Mouse (Mus musculus) liver, postnatal 0 days (tissue): ENCODE results near the gene Ak5.

Source experiments
- CTCF ChIP-seq: sonication (generic); IDR thresholded peaks from 2 replicates; pipeline ENCODE4 v1.5.1; 2016; ENCODE audit warnings: antibody characterized with exemption, low read depth
- EP300 ChIP-seq: IDR thresholded peaks from 2 replicates; pipeline ENCODE4 v1.6.1; 2016; ENCODE audit warnings: antibody characterized with exemption, low read depth, mild to moderate bottlenecking

DNA sequence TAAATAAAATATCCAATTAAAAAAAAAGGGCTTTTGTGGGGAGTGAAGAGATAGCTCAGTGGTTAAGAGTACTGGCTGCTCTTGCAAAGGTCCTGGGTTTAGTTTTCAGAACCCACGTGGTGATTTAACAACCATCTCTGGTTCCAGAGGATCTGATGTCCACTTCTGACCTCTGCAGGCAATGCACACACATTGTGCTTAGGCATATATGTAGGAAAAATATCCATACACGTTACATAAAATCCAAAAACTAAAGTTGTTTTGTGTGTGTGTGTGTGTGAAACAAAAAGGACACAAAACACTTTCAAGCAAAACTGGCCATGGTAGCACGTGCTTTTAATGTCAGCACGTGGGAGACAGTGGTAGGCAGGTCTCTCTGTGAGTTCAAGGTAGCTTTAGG lies 44.8 kb upstream of the Ak5 start:
- TF ChIP-seq CTCF (peak; percentile 8; the same call in 1 of the 2 replicates), EP300 (no peak)
